Mouse (Mus musculus) intestine, postnatal 0 days (tissue): ENCODE results near the gene Tpte. TPM values are rescaled to one million over a fixed set of nuclear protein-coding genes. Genes with fewer than 3 reads are reported as not detected.

Experiments used
- ATAC-seq: fragments of 200-750 bp; cut with Nextera tagmentation; 2 replicates; pipeline ENCODE4 v1.8.0; 2017; ENCODE audit warnings: mild to moderate bottlenecking, moderate TSS enrichment, moderate library complexity
- H3K27ac ChIP-seq: fragments of 300-500 bp; sonication (generic); 2 replicates; pipeline ENCODE4 v1.5.1; 2014; ENCODE audit warnings: mild to moderate bottlenecking, low read depth, low read length, moderate library complexity
- H3K27me3 ChIP-seq: fragments of 300-500 bp; sonication (generic); replicated peaks from 2 replicates; pipeline ENCODE4 v1.6.1; 2014; ENCODE audit warnings: low read length, mixed read lengths; ENCODE audit not compliant: control insufficient read depth, insufficient read depth
- H3K36me3 ChIP-seq: fragments of 300-500 bp; sonication (generic); 2 replicates; pipeline ENCODE4 v1.6.1; 2014; ENCODE audit warnings: mild to moderate bottlenecking, moderate library complexity; ENCODE audit not compliant: control insufficient read depth, insufficient read depth
- H3K4me1 ChIP-seq: fragments of 300-500 bp; sonication (generic); replicated peaks from 2 replicates; pipeline ENCODE4 v1.6.1; 2014; ENCODE audit warnings: antibody characterized with exemption, low read length, mixed read lengths; ENCODE audit not compliant: control insufficient read depth, insufficient read depth
- H3K4me2 ChIP-seq: fragments of 300-500 bp; sonication (generic); replicated peaks from 2 replicates; pipeline ENCODE4 v1.6.1; 2014; ENCODE audit warnings: low read depth, mild to moderate bottlenecking, moderate library complexity
- H3K4me3 ChIP-seq: fragments of 300-500 bp; sonication (generic); 2 replicates; pipeline ENCODE4 v1.5.1; 2014; ENCODE audit warnings: low read depth, low read length
- H3K9ac ChIP-seq: fragments of 300-500 bp; sonication (generic); 2 replicates; pipeline ENCODE4 v1.6.1; 2014; ENCODE audit warnings: mild to moderate bottlenecking, low read depth, low read length
- H3K9me3 ChIP-seq: fragments of 300-500 bp; sonication (generic); 2 replicates; pipeline ENCODE4 v1.6.1; 2016; ENCODE audit warnings: mixed run types; ENCODE audit not compliant: control insufficient read depth
- CTCF ChIP-seq: sonication (generic); IDR thresholded peaks from 2 replicates; pipeline ENCODE4 v1.5.1; 2016; ENCODE audit warnings: low read depth, mild to moderate bottlenecking, control low read depth, antibody characterized with exemption, moderate library complexity
- WGBS: fragments of 180-500 bp; shearing (Covaris S2); extraction: QIAGEN DNeasy Blood & Tissue Kit; methylation state at CpG from one replicate; pipeline ENCODE4 v1.1.7; 2014; 5-methylcytosine and 5-hydroxymethylcytosine counted together
- polyA plus RNA-seq: library from polyadenylated mRNA; unstranded; fragments of >200 nt; fragmentation: Nextera tagmentation; extraction: Ambion mirVana; gene quantifications from 2 replicates; pipeline ENCODE4 v1.2.1, GENCODE M21; 2015

Gene Tpte
- polyA plus RNA-seq, 1 experiment from 2014 or later: 0.04 TPM

DNA sequence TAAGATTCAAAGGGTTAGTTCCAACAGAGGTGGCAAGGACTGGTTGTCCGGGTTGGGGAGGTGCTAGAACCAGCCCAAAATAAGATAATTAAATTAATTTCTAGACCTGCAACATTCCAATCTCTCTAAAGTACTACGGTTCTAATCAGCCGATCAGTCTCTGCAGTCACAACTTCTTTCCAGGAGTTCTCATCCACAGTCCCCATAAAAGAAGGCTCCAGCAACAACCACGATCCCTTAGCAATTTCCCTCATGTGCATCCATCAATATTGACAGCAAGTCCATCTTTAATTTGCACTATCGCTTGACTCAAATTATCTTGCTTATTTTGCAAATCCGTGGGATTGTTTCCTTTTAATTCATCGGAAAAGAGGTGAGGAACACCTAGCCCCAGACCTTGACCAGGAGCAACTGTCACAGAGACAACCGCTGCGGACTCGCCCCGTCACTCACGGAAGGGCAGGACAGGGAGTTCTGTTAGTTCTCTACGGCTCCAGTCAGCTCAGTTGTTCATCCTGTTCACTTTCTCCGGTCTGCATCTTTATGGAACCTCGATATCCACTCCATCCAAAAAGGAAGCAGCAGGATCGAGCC, 127.5 kb downstream of the Tpte start:
- Histone ChIP-seq H3K36me3 (0 out of 2 replicates have a peak, but pooled peaks cover 3% of the 10 kb centered on the region), H3K9ac (peak overlapping the region; percentile 78), H3K27ac (peak overlapping the region; percentile 86), H3K4me3 (peak overlapping the region; percentile 82), H3K4me1 (no peaks in the 10 kb centered on the region; the same call in 1 of the 2 replicates), H3K4me2 (peak overlapping the region; percentile 81), H3K9me3 (no peaks in the 10 kb centered on the region), H3K27me3 (no peaks in the 10 kb centered on the region)
- WGBS: 14% methylated on average over 16 of the region's 16 CpGs
- TF ChIP-seq CTCF: no peak
- peak; percentile 2; the same call in 1 of the 2 replicates for ATAC-seq

DNA sequence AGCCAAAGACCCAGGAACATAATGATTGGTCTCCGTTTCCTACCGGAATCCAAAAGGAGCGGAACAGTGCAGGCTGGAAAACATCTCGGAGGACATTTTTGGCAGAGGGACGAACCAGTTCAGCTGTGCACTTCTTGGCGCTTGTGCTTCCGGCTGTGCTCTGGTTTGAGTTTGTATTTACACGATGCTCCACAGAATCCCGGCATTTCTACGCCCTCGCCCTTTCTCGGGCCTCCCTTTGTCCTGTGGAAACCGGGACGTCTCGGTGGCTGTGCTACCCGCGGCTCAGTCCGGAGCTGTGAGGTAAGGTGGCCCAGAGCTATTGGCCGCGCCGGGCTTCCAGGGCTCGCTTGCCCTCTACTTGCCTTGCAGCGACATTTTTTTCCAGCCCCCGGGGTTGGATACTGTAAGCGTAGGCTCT, 128.1 kb downstream of the Tpte start, which contains the start of gene Mrps31:
Gene Mrps31 (plus strand): TSS at position 80 of the 421 bp plus-strand sequence.
- H3K27ac ChIP-seq: peak within 1 kb of the TSS; percentile 86
- TF ChIP-seq CTCF: 0 out of 2 replicates have a peak, but pooled peaks have one; percentile 1
- WGBS: under 1% methylated on average over 25 of the region's 25 CpGs
- peak within 1 kb of the TSS; percentile 81 for H3K4me2 ChIP-seq
- H3K4me3 ChIP-seq: peak within 1 kb of the TSS; percentile 82
- H3K9ac ChIP-seq: peak within 1 kb of the TSS; percentile 78
- no peaks in the 10 kb centered on the region for H3K9me3 ChIP-seq
- H3K27me3 ChIP-seq: no peaks in the 10 kb centered on the region
- 0 out of 2 replicates have a peak, but pooled peaks cover 7% of the 10 kb centered on the region for H3K36me3 ChIP-seq
- no peaks in the 10 kb centered on the region; the same call in 1 of the 2 replicates for H3K4me1 ChIP-seq
- peak; percentile 67 for ATAC-seq

DNA sequence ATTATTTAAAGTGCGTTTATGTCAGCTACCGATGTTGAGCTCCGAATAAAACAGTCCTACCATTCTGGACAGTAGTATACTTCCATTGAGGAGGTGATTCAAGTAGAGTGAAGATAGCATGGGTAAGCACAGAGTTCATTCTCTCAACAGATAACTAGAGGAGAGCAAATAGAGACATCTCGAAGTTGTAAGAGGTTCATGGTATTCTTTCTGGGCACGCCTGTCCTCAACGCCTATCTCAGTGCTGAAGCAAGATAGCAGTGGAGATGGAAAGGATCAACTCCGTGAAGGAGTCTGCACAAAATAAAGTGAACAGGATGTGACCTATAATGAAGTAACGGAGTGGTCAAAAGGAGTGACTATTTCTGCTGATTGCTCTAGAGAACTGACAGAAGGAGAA, 128.7 kb downstream of the Tpte start:
- Histone ChIP-seq H3K9ac (peak overlapping the region; percentile 78), H3K27me3 (no peaks in the 10 kb centered on the region), H3K4me3 (peak overlapping the region; percentile 82), H3K4me2 (peak overlapping the region; percentile 81), H3K36me3 (0 out of 2 replicates have a peak, but pooled peaks cover 12% of the 10 kb centered on the region), H3K4me1 (no peaks in the 10 kb centered on the region; the same call in 1 of the 2 replicates), H3K9me3 (no peaks in the 10 kb centered on the region), H3K27ac (peak overlapping the region; percentile 86; the same call in 1 of the 2 replicates)
- 6% methylated on average over 8 of the region's 8 CpGs for WGBS
- no peak for ATAC-seq
- TF ChIP-seq CTCF: no peak

Other genes with a start within 250 kb of the Tpte start
- 3.0 and 3.9 TPM in 2 replicates for gene Atp7b, start 223.1 kb upstream of the Tpte start, polyA plus RNA-seq
- 12.1 and 12.4 TPM in 2 replicates for gene Alg11, start 222.7 kb upstream of the Tpte start, polyA plus RNA-seq
- 0.14 and 0.21 TPM in 2 replicates for gene Nek5, start 158.4 kb upstream of the Tpte start, polyA plus RNA-seq
- gene Nek3, start 117.0 kb upstream of the Tpte start, polyA plus RNA-seq: 5.2 and 5.5 TPM in 2 replicates
- gene Ckap2, start 97.6 kb upstream of the Tpte start, polyA plus RNA-seq: 12.0 and 12.9 TPM in 2 replicates
- 21.7 and 24.0 TPM in 2 replicates for gene Vps36, start 90.6 kb upstream of the Tpte start, polyA plus RNA-seq
- 2.6 and 3.1 TPM in 2 replicates for gene Thsd1, start 56.1 kb upstream of the Tpte start, polyA plus RNA-seq
- gene Slc25a15, start 115.2 kb downstream of the Tpte start, polyA plus RNA-seq: 108 and 122 TPM in 2 replicates
- gene Mrps31, start 127.9 kb downstream of the Tpte start, polyA plus RNA-seq: 51.3 and 51.5 TPM in 2 replicates